Comparison of ENCODE assay signal across 8 mouse cellular contexts in the genomic region with DNA sequence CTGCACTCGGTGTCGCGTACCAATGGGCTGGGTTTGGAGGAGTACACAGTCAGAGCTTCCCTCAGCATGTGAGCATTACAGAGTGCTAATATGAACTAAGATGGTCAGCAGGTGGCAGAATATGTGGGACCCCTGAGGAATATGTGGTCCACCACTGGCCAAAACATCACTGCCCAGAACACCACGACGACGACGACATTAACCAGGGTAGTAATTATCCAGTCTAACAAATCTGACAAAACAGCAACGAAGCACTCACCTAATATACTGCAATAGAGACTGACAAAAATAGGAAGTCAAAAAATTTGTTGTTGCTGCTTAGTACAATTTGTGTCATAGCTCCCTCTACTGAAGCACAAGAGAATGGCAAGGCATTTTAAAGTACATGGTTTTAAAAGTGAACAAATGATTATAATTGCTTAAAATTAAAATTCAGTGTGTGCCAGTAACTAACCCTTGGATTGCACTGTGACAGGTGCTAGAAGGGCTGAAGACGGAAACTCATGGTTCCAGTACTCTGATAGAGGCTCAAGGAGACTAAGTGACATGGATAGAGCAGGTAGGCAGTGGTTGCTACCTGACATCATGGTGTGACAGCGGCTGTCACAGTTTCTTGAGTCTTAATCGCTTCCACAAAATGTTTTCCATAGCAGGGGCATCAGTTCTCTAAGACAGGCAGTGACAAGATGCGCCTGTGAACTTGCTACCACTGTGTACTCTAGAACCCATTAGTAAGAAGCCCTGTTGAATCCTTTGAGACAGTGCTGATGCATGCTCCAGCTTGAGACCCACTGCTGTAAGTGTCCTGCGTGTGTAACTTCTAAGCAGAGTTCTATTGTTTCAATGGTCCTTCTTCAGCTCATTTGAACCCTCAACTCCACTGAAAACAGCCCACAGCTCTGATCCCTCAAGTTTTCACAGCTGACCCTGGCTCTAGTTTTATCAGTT.
DNase-seq lines count a peak whose midpoint lies in the region; ATAC-seq and TF ChIP-seq lines count a peak whose summit lies in the region.
"Had no signal": no experiment of that assay in that cellular context is flagged by ENCODE, and none has a peak within 500 bp of the region (broad histone marks: within the 10 kb centered on the region; RNA-seq: fewer than 3 reads in every experiment).

No protein-coding gene starts in this region.

- TF ChIP-seq POLR2A in olfactory bulb, adult 2 months (IDR thresholded peaks at IDR 0.05; ENCODE audit: insufficient read depth, low read depth, low read length), result no peak
- no peak for TF ChIP-seq POLR2A in thymus, adult 2 months (IDR thresholded peaks at IDR 0.05; ENCODE audit: control insufficient read depth, extremely low read depth, insufficient read depth, low read length, poor library complexity)

- no peaks in the 10 kb centered on the region for H3K9me3 ChIP-seq in lung, postnatal 0 days (ENCODE audit: low read length)
- H3K9me3 ChIP-seq: embryonic facial prominence, embryonic 12.5 days had no signal

- peak; percentile 60 for DNase-seq in lung, postnatal 0 days (ENCODE audit: low spot score)
- no peak for DNase-seq in lung, postnatal 14 days
- peak; percentile 44 for DNase-seq in adipocyte (ENCODE audit: low spot score)
- DNase-seq in right cerebral cortex, postnatal 14 days, result no peak
- DNase-seq in thymus, adult 2 months, result no peak

- 89% methylated on average over 13 of the region's 13 CpGs for WGBS in lung, postnatal 0 days
- WGBS in olfactory bulb, adult 2 months, result 73% methylated on average over 13 of the region's 13 CpGs
- WGBS in thymus, adult 2 months, result 81% methylated on average over 13 of the region's 13 CpGs

- H3K4me1 ChIP-seq in lung, postnatal 0 days (ENCODE audit: insufficient read depth, low read depth, low read length), result no peaks in the 10 kb centered on the region
- H3K4me1 ChIP-seq in olfactory bulb, adult 2 months (ENCODE audit: control insufficient read depth, insufficient read depth, low read length), result no peaks in the 10 kb centered on the region
- no peaks in the 10 kb centered on the region for H3K4me1 ChIP-seq in thymus, adult 2 months (replicated peaks; ENCODE audit: control insufficient read depth, insufficient read depth, low read length)
- H3K4me1 ChIP-seq: embryonic facial prominence, embryonic 12.5 days had no signal

- 0 out of 2 replicates have a peak, but pooled peaks cover 3% of the 10 kb centered on the region for H3K36me3 ChIP-seq in lung, postnatal 0 days (ENCODE audit: insufficient read depth, low read length)
- peaks cover 11% of the 10 kb centered on the region; the same call in 1 of the 2 replicates for H3K36me3 ChIP-seq in thymus, adult 2 months (ENCODE audit: control insufficient read depth, insufficient read depth, low read length)
- H3K36me3 ChIP-seq: embryonic facial prominence, embryonic 12.5 days had no signal

- no peak overlapping the region for H3K4me2 ChIP-seq in lung, postnatal 0 days (replicated peaks; ENCODE audit: low read depth, low read length)
- H3K4me2 ChIP-seq: embryonic facial prominence, embryonic 12.5 days had no signal

- peak; percentile 72 for TF ChIP-seq CTCF in lung, postnatal 0 days (IDR thresholded peaks at IDR 0.05)
- peak; percentile 25; the same call in 1 of the 2 replicates for TF ChIP-seq CTCF in olfactory bulb, adult 2 months (IDR thresholded peaks at IDR 0.05; ENCODE audit: insufficient read depth, low read depth, low read length)
- TF ChIP-seq CTCF in thymus, adult 2 months (IDR thresholded peaks at IDR 0.05; ENCODE audit: borderline replicate concordance, control insufficient read depth, extremely low read depth, insufficient read depth, low read length, poor library complexity), result no peak

- no peak overlapping the region for H3K9ac ChIP-seq in lung, postnatal 0 days (replicated peaks; ENCODE audit: low read depth)
- H3K9ac ChIP-seq: embryonic facial prominence, embryonic 12.5 days had no signal

- TF ChIP-seq EP300 in lung, postnatal 0 days (IDR thresholded peaks at IDR 0.05), result no peak

- no peaks in the 10 kb centered on the region for H3K27me3 ChIP-seq in lung, postnatal 0 days (replicated peaks; ENCODE audit: insufficient read depth, low read length)
- H3K27me3 ChIP-seq in thymus, adult 2 months (ENCODE audit: control insufficient read depth, insufficient read depth, low read length), result no peaks in the 10 kb centered on the region
- H3K27me3 ChIP-seq: embryonic facial prominence, embryonic 12.5 days had no signal

- no peak overlapping the region for H3K4me3 ChIP-seq in lung, postnatal 0 days (ENCODE audit: low read depth, low read length)
- no peak overlapping the region for H3K4me3 ChIP-seq in olfactory bulb, adult 2 months (ENCODE audit: insufficient read depth, low read depth, low read length)
- H3K4me3 ChIP-seq in thymus, adult 2 months (ENCODE audit: control insufficient read depth, insufficient read depth, low read length), result no peak overlapping the region
- H3K4me3 ChIP-seq: embryonic facial prominence, embryonic 12.5 days had no signal

- no peak overlapping the region for H3K27ac ChIP-seq in lung, postnatal 0 days (ENCODE audit: low read length)
- no peak overlapping the region for H3K27ac ChIP-seq in olfactory bulb, adult 2 months (ENCODE audit: insufficient read depth, low read depth, low read length)
- no peak overlapping the region for H3K27ac ChIP-seq in thymus, adult 2 months (ENCODE audit: control insufficient read depth, insufficient read depth, low read length)
- H3K27ac ChIP-seq: embryonic facial prominence, embryonic 12.5 days had no signal

- ATAC-seq in lung, postnatal 0 days, result no peak
- ATAC-seq in granulocyte monocyte progenitor cell, adult 5-6 weeks (replicated peaks; ENCODE audit: poor library complexity, severe bottlenecking), result peak; percentile 86

Comparison
In these comparisons a context has a peak if more than half of its experiments do, and no peak if none do; other contexts are left out.
1. DNase-seq: peak in lung, postnatal 0 days (single experiment) and adipocyte (single experiment); none in lung, postnatal 14 days (single experiment), right cerebral cortex, postnatal 14 days (single experiment) and thymus, adult 2 months (single experiment).